Mouse (Mus musculus): ENCODE results near the gene Racgap1. TPM values are rescaled to one million over a fixed set of nuclear protein-coding genes. Genes with fewer than 3 reads are reported as not detected.

Racgap1 gene
- total RNA-seq (2021): 1 to 10 TPM; 7.6 to 7.7 TPM
- long read RNA-seq, experiment 1, partial matches to known transcripts: 2 of 6 reads
- long read RNA-seq, experiment 1, other reads (novel, unspliced or antisense): 1 of 6 reads
- long read RNA-seq, experiment 2, partial matches to known transcripts: 2 of 4 reads
- long read RNA-seq, experiment 2, other reads (novel, unspliced or antisense): 1 of 4 reads

DNA sequence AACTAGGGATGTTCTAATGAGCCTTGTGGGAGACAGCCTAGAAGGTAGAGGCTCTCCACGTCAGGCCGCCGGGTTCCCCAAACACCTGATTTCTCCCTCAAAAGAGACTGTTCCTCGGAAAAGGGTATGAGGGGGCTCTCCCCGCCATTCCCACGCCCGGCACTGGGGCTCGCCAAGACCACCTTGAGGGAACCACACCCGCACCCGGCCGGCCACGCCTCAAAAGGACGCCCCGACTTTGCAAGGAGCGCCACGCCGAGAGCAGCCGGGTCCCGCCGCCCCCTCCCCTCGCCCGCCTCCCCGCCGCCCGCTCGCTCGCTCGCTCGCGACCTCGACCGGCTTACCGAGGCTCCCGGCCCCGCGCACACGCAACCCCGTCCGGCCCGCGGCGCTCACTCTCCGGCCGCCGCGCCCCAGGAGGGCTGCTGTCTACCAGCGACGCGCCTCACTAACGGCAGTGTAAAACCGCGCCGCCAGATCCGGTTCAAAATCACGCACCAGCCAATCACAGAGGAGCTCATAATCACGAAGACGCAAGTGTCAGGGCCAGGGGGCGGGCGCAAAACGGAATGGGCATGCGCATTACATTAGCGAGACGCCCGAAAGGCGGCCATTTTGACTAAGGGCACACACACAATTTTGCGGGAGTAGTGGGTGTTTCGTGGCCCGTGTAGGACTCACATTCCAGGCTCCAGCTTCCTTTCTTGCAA lies at the start of gene Racgap1:
Gene Racgap1 (minus strand): TSS at position 494 of the 710 bp plus-strand sequence.
- DNase-seq: peak; percentile 96

DNA sequence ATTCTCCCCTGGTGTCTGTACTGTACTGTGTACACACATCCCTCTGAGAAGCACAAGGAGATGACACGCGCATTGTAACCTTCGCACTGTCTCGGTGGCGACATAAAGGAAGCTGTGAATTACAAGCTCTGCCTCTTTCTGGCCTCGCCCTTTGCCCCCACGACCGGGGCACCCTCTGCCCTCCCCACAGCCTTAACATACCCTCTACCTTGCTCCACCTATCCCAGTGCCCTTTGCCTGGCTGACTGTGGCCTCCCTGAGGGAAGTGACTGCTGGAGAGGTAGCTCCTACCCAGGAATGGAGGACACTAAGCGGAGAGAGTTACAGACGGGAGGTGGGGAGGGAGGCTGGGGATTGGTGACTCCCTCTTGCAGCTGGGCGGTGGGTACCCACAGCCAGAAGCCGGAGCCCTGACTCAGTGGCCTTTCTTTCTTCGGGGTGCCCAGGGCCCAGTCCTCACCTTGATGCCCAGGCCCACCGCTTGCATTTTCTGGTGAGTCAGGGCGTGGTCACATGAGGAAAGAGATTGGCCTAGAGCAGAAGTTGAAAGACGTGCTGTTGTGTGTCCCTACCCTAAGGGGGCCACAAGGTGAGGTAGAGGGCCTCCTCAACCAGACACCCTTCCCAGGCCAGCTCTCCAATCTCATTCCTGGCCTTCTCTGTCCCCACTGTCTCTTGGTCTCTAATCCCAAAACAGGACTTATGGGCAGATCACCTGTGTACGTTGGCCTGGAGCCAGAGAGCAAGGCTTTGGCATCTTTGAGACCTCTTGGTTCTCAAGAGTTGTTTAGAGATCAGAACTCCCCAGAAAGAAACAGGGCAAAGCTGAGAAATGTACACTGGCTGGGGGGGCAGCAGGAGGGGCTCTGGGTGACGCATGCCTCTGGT lies 49.0 kb upstream of the Racgap1 start:
- peak in 1 of 2 experiments; percentile 21 for DNase-seq

DNA sequence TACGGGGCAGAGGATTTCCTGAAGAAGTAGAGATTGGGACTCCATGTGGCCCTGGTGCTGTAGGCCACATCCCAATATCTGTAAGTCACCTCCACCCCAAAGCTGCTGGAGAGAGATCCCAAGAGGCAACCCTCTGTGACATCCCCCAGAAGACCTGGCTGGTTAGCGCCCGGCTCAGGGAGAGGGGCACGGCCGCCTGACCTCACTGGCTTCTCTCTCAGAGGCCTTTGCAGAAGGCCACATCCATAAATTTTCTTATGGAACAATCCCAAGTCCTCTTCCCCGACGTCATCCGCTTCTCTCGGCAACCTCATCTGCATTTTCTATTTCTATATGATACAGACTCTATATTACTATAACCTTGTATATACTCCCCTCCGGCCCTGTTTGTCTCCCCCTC lies 48.3 kb upstream of the Racgap1 start:
- DNase-seq: peak; percentile 67 to 69

DNA sequence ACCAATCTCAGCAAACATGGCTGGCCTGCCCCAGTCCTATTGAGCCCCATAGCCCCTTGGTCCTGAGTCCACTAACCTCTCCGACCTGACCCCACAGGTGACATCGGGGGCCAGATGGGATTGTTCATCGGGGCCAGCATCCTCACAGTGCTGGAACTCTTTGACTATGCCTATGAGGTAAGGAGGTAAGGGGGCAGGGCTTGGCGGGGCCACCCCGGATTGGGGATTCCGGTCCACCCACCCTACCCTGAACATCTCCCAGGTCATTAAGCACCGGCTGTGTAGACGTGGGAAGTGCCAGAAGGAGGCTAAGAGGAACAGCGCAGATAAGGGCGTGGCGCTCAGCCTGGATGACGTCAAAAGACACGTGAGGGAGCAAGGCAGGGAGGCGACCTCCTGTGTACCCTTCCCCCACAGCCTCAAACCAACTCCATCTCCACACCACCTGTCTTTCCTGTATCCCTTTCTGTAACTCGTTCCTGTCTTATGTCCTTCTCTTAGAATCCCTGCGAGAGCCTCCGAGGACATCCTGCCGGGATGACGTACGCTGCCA lies 47.2 kb upstream of the Racgap1 start:
- peak in 1 of 2 experiments; percentile 23 for DNase-seq

DNA sequence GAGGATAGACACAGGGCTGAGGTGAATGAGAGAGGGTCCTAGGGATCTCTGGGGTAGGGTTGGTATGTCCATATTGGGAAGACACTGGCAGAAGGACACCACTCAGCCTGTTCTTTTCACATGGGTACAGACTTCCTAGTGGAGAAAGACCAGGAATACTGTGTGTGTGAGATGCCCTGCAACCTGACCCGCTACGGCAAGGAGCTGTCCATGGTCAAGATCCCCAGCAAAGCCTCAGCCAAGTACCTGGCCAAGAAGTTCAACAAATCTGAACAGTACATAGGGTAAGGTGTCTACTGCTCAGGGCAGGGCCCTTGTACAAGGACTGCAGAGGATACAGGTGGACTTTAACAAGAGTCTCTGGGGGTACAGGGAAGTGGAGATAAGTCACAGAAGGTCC lies 45.9 kb upstream of the Racgap1 start:
- no peak for DNase-seq

DNA sequence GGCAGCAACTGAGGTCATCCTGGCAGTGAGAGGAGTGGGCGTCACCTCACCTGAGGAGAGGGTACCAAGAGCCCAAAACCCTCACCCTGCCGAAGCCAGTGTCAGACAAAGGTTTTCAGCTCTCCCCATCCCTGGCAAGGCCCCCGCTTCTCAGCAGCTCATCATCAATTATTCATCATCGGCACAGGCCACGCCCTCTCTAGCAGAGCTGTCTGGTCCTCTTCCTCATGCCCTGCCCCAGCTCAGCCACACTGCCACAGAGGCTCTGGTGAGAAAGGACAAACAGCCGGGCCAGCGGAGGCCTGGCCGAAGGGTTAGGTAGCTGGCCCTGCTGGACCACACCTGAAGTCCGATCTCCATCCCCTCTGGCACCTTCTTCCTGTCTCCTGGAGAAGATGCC lies 40.5 kb upstream of the Racgap1 start:
- no peak for DNase-seq

DNA sequence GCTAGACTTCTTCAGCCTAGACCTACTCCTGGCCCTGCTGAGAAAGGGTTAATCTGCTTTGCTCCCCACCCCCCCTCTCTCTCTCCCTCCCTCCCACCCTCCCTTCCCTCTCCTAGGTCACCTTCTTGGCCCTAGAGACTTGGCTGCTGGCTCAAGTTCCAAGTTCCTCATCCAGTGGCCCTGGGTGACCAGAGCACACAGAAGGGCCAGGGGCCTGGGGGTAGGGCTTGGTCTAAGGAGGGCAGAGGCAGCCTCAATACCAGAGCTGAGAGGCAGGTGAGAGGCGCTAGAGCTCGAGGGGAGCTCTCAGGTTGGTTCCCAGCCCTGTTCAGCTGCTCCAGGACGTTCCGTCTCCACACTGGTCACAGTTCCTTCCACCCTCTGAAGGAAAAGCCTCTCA lies 39.5 kb upstream of the Racgap1 start:
- no peak for DNase-seq

DNA sequence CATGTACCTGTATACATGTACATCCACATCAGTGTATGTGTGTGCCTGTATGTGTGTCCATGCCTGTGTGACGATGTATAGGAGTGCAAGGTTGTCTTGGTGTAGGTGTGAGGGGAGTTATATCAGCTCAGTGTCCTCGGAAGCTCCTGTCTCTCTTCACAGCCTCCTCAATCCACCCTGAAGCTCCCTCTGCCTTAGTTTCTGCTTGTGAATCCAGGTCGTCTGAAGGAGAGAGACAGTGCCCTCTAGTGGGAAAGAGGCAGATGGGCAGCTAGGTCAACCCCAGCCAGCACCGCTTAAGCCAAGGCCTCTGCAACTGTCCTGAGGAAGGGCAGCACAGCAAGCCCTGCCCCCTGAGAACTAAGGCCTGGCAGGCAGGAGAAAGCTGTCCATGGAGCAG lies 37.3 kb upstream of the Racgap1 start:
- peak; percentile 69 to 73 for DNase-seq

DNA sequence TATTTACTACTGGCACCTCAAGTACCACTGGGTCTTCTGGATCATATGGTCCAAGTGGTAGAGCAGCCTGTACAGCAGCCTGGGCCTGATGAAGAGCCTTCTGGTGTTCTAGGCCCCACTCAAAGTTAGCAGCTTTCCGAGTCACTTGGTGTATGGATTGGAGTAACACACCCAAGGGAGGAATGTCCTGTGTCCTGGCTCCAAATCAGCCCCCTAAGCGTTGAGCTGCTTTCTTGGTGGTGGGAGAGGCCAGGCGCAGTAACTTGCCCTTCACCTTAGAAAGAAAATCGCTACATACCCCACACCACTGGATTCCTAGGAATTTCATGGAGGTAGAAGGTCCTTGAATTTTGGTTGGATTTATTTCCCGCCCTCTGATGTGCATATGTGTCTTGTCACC lies 32.7 kb upstream of the Racgap1 start:
- DNase-seq: no peak

DNA sequence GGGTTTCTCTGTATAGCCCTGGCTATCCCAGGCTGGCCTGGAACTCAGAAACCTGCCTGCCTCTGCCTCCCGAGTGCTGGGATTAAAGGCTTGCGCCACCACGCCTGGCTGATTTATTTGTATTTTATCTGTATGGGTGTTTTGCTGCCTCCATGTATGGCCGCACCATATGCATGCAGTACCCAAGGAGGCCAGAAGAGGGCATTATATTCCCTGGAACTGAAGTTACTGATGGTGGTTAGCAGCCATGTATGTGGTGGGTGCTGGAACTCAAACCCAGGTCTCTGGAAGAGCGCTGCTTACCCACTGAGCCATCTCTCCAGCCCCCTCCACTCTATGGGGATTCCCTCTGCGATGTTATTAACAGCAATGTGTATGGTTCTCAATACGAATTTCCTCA lies 31.4 kb upstream of the Racgap1 start:
- no peak for DNase-seq

DNA sequence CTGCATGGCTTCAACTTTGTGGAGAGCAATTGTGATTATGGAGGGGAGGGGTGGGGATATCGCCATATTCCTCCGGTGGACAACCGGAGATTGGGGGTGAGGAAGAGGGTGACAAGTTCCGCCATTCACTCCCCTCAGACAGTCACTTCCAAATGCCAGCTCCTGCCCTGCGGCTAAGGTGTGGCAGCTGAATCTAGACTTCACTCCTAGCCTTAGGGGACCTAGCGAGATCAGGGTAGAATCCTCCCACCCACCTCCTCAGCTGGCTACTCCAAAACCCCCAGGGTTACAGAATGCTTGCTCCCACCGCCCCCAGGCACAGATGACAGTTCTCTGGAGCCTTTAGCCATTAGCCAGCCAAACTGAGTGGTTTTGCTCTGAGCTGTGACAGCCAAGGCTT lies 27.6 kb upstream of the Racgap1 start:
- DNase-seq: no peak

DNA sequence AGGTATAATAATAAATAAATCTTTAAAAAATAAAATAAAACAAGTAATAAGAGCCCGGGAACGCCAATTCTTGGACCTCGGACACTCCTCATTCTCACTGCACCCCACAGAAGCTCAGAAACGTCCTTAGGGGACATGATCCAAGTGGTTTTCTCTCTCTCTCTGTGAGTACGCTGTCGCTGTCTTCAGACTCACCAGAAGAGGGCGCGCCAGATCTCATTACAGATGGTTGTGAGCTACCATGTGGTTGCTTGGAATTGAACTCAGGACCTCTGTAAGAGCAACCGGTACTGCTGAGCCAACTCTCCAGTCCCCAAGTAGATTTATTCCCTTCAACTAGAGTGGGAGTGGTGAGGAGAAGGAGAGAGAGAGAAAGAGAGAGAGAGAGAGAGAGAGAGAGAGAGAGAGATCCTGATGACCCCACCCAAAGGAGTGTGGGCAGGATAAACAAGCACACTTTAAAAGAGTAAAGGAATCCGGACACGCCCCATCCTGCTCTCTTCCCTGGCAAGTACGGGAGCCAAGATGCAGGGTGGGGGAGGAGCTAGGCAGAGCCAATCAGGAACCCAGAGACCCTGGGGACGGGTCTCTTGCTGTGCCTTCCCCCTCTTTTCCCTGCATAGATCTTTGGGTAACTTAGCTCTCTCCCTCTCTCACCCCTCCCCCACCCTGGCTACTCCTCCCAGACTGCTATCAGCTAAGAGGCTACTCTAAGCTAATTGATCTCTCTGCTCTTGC lies 26.8 kb upstream of the Racgap1 start:
- DNase-seq: peak; percentile 63 to 67

DNA sequence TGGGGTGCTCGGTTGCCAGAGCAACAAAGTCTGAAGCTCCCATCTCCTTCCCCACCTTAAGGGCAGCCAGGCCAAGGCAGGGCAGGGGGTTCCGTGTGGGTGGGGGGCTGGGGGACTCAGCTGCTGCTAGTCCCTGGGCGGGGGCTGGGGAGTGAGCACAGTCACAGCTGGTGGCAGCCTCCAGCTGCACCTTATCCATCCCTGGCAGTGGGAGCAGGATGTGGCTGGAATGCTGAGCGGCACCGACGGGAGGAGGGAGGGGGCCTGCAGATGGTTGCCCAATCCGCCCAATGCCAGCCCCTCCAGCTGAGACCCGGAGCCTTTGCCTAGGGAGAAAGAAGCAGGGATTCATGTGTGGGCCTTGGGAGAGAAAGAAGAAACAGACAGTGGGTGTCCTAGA lies 25.6 kb upstream of the Racgap1 start:
- DNase-seq: no peak

DNA sequence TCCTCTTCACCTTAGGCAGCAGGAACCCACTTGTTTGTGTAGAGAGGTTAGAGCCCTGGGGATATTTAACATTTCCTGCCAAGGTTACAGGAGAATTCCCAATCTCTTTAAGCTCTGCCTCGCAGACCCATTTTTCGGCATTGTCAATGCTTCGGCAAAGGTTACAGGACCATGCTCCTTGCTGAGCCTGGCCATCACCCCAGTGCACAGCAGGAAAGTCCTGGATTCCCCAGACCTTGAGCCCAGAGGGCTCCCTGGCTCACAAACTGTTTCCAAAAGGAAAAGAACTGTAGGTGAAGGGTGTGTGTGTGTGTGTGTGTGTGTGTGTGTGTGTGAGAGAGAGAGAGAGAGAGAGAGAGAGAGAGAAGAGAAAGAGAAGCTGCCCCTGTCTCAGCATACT lies 23.4 kb upstream of the Racgap1 start:
- DNase-seq: no peak

DNA sequence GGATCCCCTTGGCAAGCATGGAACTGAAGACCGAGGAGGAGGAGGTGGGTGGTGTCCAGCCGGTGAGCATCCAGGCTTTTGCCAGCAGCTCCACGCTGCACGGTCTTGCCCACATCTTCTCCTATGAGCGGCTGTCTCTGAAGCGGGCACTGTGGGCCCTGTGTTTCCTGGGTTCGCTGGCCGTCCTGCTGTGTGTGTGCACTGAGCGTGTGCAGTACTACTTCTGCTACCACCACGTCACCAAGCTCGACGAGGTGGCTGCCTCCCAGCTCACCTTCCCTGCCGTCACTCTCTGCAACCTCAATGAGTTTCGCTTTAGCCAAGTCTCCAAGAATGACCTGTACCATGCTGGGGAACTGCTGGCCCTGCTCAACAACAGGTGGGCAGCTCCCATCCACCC lies 20.3 kb upstream of the Racgap1 start:
- DNase-seq: no peak

DNA sequence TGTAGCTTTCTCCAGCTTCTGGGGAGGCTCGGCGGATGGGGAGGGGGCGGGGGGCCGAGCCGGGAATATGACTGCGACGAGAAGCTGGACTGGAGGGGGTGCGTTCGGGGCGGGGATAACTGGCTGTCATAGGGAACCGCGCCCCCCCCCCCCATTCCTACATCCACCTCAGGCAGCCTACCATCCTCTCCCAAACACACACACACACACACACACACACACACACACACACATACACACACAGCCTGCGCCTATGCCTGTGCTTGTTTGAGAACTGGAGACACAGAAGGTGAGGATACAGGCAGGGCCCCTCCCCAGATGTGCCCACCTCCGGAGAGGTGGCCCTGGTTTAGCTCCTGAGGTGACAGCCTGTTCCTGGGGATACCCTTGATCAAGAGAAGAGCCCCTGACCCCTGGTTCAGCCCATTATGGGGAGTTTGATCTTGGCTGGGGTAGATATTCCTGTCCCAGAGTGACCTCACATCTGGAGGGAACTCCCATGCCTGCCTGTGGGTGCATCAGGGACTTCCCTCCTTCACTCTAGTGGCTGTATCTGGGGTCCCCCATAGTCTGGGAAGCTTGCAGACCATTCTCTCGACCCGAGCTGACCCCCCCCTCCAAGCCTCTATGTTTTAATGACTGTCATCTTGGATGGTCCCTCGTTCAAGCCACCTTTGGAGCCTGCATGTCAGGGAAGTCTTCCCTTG lies 19.7 kb upstream of the Racgap1 start:
- no peak for DNase-seq

DNA sequence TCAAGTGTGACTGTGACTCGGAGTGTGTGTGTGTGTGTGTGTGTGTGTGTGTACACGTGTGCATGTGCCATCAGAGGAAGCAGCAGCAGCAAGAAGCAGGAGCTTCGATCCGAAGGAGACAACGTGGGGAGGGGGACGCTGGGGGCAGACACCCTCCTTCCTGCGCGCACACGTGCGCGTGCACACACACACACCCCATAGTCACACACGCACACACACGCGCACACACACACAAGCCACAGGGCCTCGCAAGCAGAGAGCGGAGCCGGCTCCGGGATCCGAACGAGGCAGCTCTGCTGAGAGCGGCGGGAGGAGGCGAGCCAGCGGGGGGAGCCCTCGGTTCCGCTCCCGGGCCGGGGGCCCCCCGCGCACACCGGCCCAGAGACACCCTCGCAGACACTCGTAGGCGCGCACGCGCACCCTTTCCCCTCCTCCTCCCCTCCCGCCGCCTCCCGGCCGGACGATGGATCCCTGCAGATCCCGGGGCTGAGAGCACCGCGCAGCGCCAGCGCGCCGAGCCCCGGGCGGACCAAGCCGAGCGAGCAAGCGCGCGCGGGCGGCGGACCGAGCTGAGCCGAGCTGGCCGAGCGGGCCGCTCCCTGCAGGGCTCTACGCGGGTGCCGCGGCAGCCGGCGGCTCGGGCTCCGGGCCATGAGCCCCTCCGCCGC lies 18.8 kb upstream of the Racgap1 start, which contains the start of gene Asic1:
Gene Asic1 (plus strand): TSS at position 215 of the 668 bp plus-strand sequence.
- peak; percentile 85 to 88 for DNase-seq

DNA sequence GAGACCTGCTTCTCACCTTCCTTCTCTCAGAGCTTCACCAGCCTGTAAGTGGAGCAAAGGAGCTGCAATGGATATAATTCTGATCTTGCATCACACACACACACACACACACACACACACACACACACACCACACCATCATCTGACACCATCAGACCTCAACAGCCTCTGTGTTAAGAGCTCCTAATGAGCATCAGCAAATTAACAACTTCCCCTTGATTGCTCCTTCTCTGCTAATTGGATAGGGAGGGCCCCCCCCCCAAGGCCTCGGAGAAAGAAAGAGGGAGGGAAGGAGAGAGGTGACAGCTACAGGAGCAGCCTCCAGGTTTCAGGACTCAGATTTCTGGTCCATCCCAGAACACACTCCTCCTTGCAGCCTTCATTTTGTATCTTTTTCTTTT lies 17.9 kb upstream of the Racgap1 start:
- DNase-seq: no peak

DNA sequence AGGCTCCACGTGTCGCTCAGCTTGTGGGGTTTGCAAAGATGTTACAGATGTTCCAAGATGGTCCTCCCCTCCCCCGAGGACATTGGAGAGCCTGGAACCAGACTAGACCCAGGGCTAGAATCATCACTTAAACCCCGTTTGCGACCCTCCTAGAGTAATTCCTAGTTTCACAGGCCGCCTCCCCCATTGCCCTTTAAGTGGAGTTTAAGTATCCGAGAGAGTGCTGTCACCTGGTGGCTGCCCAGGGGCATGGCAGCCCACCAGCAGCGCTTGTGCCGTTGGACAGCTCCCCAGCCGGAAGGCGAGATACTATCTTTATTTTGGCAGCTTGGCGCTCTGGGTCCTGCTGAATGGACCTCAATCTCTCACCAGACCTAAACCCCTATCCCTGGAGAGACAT lies 17.4 kb upstream of the Racgap1 start:
- peak; percentile 80 to 87 for DNase-seq

DNA sequence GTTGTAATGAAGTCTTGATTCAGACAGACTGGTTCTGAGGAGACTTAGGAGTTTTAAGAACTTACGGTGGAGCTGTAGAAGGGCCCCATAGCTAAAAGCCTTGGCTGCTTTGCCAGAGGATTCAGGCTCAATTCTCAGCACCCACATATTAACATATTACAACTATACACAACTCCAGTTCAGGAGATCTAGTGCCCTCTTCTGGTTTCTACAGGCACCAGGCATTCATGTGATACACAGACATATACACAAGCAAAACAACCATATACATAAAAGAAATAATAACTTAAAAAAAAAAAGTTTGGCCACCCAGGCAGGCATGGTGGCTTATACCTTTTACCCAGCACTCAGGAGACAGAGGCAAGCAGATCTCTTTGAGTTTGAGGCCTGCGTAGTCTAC lies 16.1 kb upstream of the Racgap1 start:
- DNase-seq: no peak
